Comparison of ENCODE assay signal across 9 mouse cellular contexts in the genomic region with DNA sequence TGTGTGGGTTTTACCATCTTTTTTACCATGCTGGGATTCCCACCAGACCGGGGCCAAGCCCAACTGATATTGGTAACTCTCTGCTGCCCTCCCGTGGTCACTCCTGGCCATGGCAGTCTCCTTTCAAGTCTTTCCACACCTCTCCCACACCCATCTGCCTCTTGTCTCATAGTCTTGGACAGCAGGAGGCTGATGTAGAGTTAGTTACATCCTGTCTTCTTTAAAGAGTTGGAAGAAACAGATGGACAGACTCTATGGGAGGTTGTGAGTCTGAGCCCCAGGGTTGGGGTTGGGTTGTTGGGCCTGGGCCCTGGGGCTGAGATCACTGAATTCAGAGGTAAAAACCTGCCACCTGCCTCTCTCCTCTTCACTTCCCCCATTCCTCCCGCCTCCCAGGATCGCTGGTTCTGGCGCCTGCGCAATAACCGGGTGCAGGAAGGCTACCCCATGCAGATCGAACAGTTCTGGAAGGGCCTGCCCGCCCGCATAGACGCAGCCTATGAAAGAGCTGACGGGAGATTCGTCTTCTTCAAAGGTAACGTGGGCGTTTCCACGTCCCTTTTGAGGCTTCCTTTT. TPM values are rescaled to one million over a fixed set of nuclear protein-coding genes. Genes with fewer than 3 reads are reported as not detected.
A peak's percentile ranks its signal among the peaks of the same experiment; 100 is the strongest.
DNase-seq lines count a peak whose midpoint lies in the region; ATAC-seq lines count a peak whose summit lies in the region.
"Had no signal": no experiment of that assay in that cellular context is flagged by ENCODE, and none has a peak within 500 bp of the region (broad histone marks: within the 10 kb centered on the region; RNA-seq: fewer than 3 reads in every experiment).

No protein-coding gene starts in this region.

- H3K27me3 ChIP-seq in neural tube, embryonic 15.5 days (replicated peaks), result no peaks in the 10 kb centered on the region
- H3K27me3 ChIP-seq: heart, embryonic 13.5 days had no signal

- no peaks in the 10 kb centered on the region for H3K9me3 ChIP-seq in neural tube, embryonic 15.5 days (replicated peaks)
- H3K9me3 ChIP-seq: heart, embryonic 13.5 days had no signal

- H3K36me3 ChIP-seq in neural tube, embryonic 15.5 days, result peaks cover 33% of the 10 kb centered on the region; the same call in 1 of the 2 replicates
- H3K36me3 ChIP-seq: heart, embryonic 13.5 days had no signal

- ATAC-seq in neural tube, embryonic 15.5 days (ENCODE audit: low FRiP score), result no peak
- peak; percentile 75 for ATAC-seq in erythroid progenitor cell, adult 5-6 weeks (replicated peaks; ENCODE audit: low FRiP score, poor library complexity, severe bottlenecking)

- WGBS in neural tube, embryonic 15.5 days, result 37% methylated on average over 16 of the region's 16 CpGs

- no peak overlapping the region for H3K9ac ChIP-seq in neural tube, embryonic 15.5 days (replicated peaks)
- H3K9ac ChIP-seq: heart, embryonic 13.5 days had no signal

- peak; percentile 84 for DNase-seq in neural tube, embryonic 10.5 days (ENCODE audit: extremely low spot score, low spot score)
- peak; percentile 96 for DNase-seq in brain, adult 2 months (ENCODE audit: low read depth, low spot score)
- peak; percentile 57 for DNase-seq in hindlimb bud, embryonic 11.5 days (ENCODE audit: extremely low spot score, low read depth, low spot score)
- DNase-seq in left cerebral cortex, postnatal 4 days, result peak; percentile 88
- peak; percentile 80 for DNase-seq in ovary, postnatal 14 days (ENCODE audit: low spot score)
- DNase-seq in thymus, postnatal 0 days (ENCODE audit: low spot score), result peak; percentile 69

- no peak overlapping the region for H3K4me2 ChIP-seq in neural tube, embryonic 15.5 days
- H3K4me2 ChIP-seq: heart, embryonic 13.5 days had no signal

- no peaks in the 10 kb centered on the region for H3K4me1 ChIP-seq in neural tube, embryonic 15.5 days
- H3K4me1 ChIP-seq: heart, embryonic 13.5 days had no signal

- H3K27ac ChIP-seq in neural tube, embryonic 15.5 days (replicated peaks), result no peak overlapping the region
- H3K27ac ChIP-seq: heart, embryonic 13.5 days had no signal

- no peak overlapping the region for H3K4me3 ChIP-seq in neural tube, embryonic 15.5 days (replicated peaks)
- H3K4me3 ChIP-seq: heart, embryonic 13.5 days had no signal

- intact Hi-C loops in left cerebral cortex, postnatal 4 days (cut with DNase I), result no loop called here

RNA-seq across cellular contexts. Expression of a gene that starts 7.3 kb away (rescaled TPM):
- polyA plus RNA-seq in neural tube, embryonic 15.5 days (2015; fragmentation: Nextera tagmentation; extraction: Ambion mirVana), result 44.9 and 45.3 TPM in 2 replicates
- total RNA-seq in erythroid progenitor cell, adult 5-6 weeks (2015; ENCODE audit: low replicate concordance), result not detected in 2 replicates
- total RNA-seq in erythroid progenitor cell, adult 5-6 weeks (2017; ENCODE audit: low replicate concordance), result 0.77 and 1.6 TPM in 2 replicates
- 10 to 100 TPM; 23.3 to 24.2 TPM for total RNA-seq in left cerebral cortex, postnatal 4 days (2021)
- polyA plus RNA-seq in thymus, postnatal 0 days (2015; fragmentation: Nextera tagmentation; extraction: Ambion mirVana), result 24.0 and 24.4 TPM in 2 replicates

RNA-seq across cellular contexts. Expression of a gene that starts 14.8 kb away (rescaled TPM):
- 153 and 171 TPM in 2 replicates for polyA plus RNA-seq in neural tube, embryonic 15.5 days (2015; fragmentation: Nextera tagmentation; extraction: Ambion mirVana)
- 68.1 and 91.0 TPM in 2 replicates for total RNA-seq in erythroid progenitor cell, adult 5-6 weeks (2015; ENCODE audit: low replicate concordance)
- 11.6 and 28.1 TPM in 2 replicates for total RNA-seq in erythroid progenitor cell, adult 5-6 weeks (2017; ENCODE audit: low replicate concordance)
- total RNA-seq in left cerebral cortex, postnatal 4 days (2021), result 10 to 100 TPM; 94.6 to 98.0 TPM
- 232 and 242 TPM in 2 replicates for polyA plus RNA-seq in thymus, postnatal 0 days (2015; fragmentation: Nextera tagmentation; extraction: Ambion mirVana)

RNA-seq across cellular contexts. Expression of a gene that starts 22.7 kb away (rescaled TPM):
- polyA plus RNA-seq in neural tube, embryonic 15.5 days (2015; fragmentation: Nextera tagmentation; extraction: Ambion mirVana), result 0.52 and 0.72 TPM in 2 replicates
- total RNA-seq in erythroid progenitor cell, adult 5-6 weeks (2015; ENCODE audit: low replicate concordance), result not detected in 2 replicates
- total RNA-seq in erythroid progenitor cell, adult 5-6 weeks (2017; ENCODE audit: low replicate concordance), result not detected in 2 replicates
- total RNA-seq in left cerebral cortex, postnatal 4 days (2021), result not detected
- 0.05 and 0.06 TPM in 2 replicates for polyA plus RNA-seq in thymus, postnatal 0 days (2015; fragmentation: Nextera tagmentation; extraction: Ambion mirVana)

RNA-seq across cellular contexts. Expression of a gene that starts 36.8 kb away (rescaled TPM):
- polyA plus RNA-seq in neural tube, embryonic 15.5 days (2015; fragmentation: Nextera tagmentation; extraction: Ambion mirVana), result 13.6 and 16.2 TPM in 2 replicates
- not detected in 2 replicates for total RNA-seq in erythroid progenitor cell, adult 5-6 weeks (2015; ENCODE audit: low replicate concordance)
- total RNA-seq in erythroid progenitor cell, adult 5-6 weeks (2017; ENCODE audit: low replicate concordance), result not detected in 2 replicates
- total RNA-seq in left cerebral cortex, postnatal 4 days (2021), result 100 to 1,000 TPM; 110 to 114 TPM
- polyA plus RNA-seq in thymus, postnatal 0 days (2015; fragmentation: Nextera tagmentation; extraction: Ambion mirVana), result 0.06 and 0.07 TPM in 2 replicates

Comparison
In these comparisons a context has a peak if more than half of its experiments do, and no peak if none do; other contexts are left out.
1. RNA of a gene that starts 7.3 kb away (total RNA-seq): 23.3 to 24.2 TPM in left cerebral cortex, postnatal 4 days; 0.77 to 1.6 TPM in erythroid progenitor cell, adult 5-6 weeks; every median in the first group is over 4 times any median in the second.
2. Peak in every context shown above with its lines, with median percentiles within 50 percentile points of each other: DNase-seq.